Mouse (Mus musculus): ENCODE results near the gene Sec14l1. TPM values are rescaled to one million over a fixed set of nuclear protein-coding genes. Genes with fewer than 3 reads are reported as not detected.

Sec14l1 gene
- polyA plus RNA-seq, 1 experiment, result 49.1 TPM

GRCm38 (mm10) chr11:117174924-117175323 is 60.0 kb downstream of the Sec14l1 start:
- DNase-seq, result peak; percentile 36
- Histone ChIP-seq H3K27ac (ENCODE audit: insufficient read depth, low read depth, low read length) (peak overlapping the region; percentile 2; the same call in 1 of the 2 replicates), H3K4me1 (ENCODE audit: control insufficient read depth, insufficient read depth, low read length) (no peaks in the 10 kb centered on the region), H3K27me3 (replicated peaks; ENCODE audit: control insufficient read depth, insufficient read depth, low read length) (no peaks in the 10 kb centered on the region), H3K4me3 (ENCODE audit: insufficient read depth, low read depth, low read length) (peak overlapping the region; percentile 8; the same call in 1 of the 2 replicates), H3K36me3 (ENCODE audit: control insufficient read depth, insufficient read depth, low read length) (no peaks in the 10 kb centered on the region)
- no peak for TF ChIP-seq CTCF (conservative IDR thresholded peaks at IDR 0.05; ENCODE audit: insufficient read depth, insufficient read length, low read depth, low read length)
- TF ChIP-seq POLR2A (IDR thresholded peaks at IDR 0.05; ENCODE audit: low read depth, low read length), result no peak
- 32% methylated on average over 15 of the region's 15 CpGs for WGBS

DNA sequence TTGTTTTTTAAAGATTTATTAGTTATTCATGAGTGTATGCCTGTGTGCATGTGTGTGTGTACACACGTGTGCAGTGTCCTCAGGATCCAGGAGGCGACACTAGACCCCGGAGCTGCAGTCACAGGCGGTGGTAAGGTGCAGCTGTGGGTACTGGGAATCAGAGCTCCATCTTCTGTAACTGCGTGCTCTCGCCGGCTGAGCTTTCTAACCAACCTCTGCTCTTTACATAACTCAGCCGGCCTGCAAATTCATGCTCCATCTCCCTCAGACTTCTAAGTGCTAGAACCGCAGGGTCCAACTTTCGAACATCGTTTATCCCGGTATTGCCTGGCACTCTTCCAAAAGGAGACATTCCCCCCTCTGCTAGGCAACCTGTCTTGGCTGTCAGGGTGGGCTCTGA is 60.5 kb downstream of the Sec14l1 start:
- Histone ChIP-seq H3K27ac (ENCODE audit: insufficient read depth, low read depth, low read length) (no peak overlapping the region), H3K4me3 (ENCODE audit: insufficient read depth, low read depth, low read length) (no peak overlapping the region), H3K27me3 (replicated peaks; ENCODE audit: control insufficient read depth, insufficient read depth, low read length) (no peaks in the 10 kb centered on the region), H3K36me3 (ENCODE audit: control insufficient read depth, insufficient read depth, low read length) (no peaks in the 10 kb centered on the region), H3K4me1 (ENCODE audit: control insufficient read depth, insufficient read depth, low read length) (no peaks in the 10 kb centered on the region)
- no peak for TF ChIP-seq POLR2A (IDR thresholded peaks at IDR 0.05; ENCODE audit: low read depth, low read length)
- no peak for TF ChIP-seq CTCF (conservative IDR thresholded peaks at IDR 0.05; ENCODE audit: insufficient read depth, insufficient read length, low read depth, low read length)
- DNase-seq, result no peak
- 70% methylated on average over 12 of the region's 12 CpGs for WGBS

- Histone ChIP-seq H3K4me1 (ENCODE audit: control insufficient read depth, insufficient read depth, low read length) (no peaks in the 10 kb centered on the region), H3K36me3 (ENCODE audit: control insufficient read depth, insufficient read depth, low read length) (no peaks in the 10 kb centered on the region), H3K4me3 (ENCODE audit: insufficient read depth, low read depth, low read length) (no peak overlapping the region), H3K27me3 (replicated peaks; ENCODE audit: control insufficient read depth, insufficient read depth, low read length) (no peaks in the 10 kb centered on the region), H3K27ac (ENCODE audit: insufficient read depth, low read depth, low read length) (no peak overlapping the region)
- 32% methylated on average over 5 of the region's 5 CpGs for WGBS
- TF ChIP-seq POLR2A (IDR thresholded peaks at IDR 0.05; ENCODE audit: low read depth, low read length), result no peak
- TF ChIP-seq CTCF (conservative IDR thresholded peaks at IDR 0.05; ENCODE audit: insufficient read depth, insufficient read length, low read depth, low read length), result peak; percentile 51
- DNase-seq, result peak; percentile 35
Measured at GRCm38 (mm10) chr11:117176304-117176703, 61.3 kb downstream of the Sec14l1 start.

GRCm38 (mm10) chr11:117176900-117177299 is 61.9 kb downstream of the Sec14l1 start:
- Histone ChIP-seq H3K27me3 (replicated peaks; ENCODE audit: control insufficient read depth, insufficient read depth, low read length) (no peaks in the 10 kb centered on the region), H3K36me3 (ENCODE audit: control insufficient read depth, insufficient read depth, low read length) (no peaks in the 10 kb centered on the region), H3K4me3 (ENCODE audit: insufficient read depth, low read depth, low read length) (no peak overlapping the region), H3K4me1 (ENCODE audit: control insufficient read depth, insufficient read depth, low read length) (no peaks in the 10 kb centered on the region), H3K27ac (ENCODE audit: insufficient read depth, low read depth, low read length) (no peak overlapping the region)
- TF ChIP-seq CTCF (conservative IDR thresholded peaks at IDR 0.05; ENCODE audit: insufficient read depth, insufficient read length, low read depth, low read length), result no peak
- no peak for DNase-seq
- 76% methylated on average over 5 of the region's 5 CpGs for WGBS

DNA sequence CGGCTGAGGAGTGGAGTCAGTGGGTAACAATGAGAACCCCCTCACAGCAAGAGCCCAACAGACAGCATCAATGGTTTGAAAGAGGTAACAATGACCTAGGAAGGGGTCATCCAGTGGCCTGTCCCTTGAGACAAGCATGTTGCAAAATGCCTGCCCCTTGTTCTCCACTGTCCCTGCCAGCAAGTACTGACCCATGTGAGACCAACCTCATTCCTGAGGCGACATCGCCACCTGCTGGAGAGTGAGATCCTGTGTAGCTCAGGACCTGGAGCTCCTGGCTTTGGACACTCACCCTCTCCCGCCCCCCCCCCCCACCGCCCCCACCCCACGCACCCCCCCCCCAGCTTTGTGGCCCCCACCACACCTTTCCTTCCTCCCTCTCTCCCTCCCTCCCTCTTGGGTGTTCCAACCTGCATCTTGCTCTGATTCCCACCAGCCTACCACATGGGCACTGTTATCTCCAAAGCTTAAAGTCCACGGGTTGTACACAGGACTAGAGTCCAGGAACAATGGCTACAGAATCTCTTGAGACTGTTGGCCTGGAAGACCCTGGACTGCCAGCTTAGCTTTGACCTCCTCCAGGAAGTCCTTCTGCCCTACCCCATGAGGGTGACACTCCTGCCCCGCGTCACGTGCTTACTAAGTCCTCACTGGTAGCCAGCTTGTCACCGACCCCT is 62.5 kb downstream of the Sec14l1 start:
- peak; percentile 93 for DNase-seq
- Histone ChIP-seq H3K4me1 (ENCODE audit: control insufficient read depth, insufficient read depth, low read length) (no peaks in the 10 kb centered on the region), H3K27ac (ENCODE audit: insufficient read depth, low read depth, low read length) (no peak overlapping the region), H3K27me3 (replicated peaks; ENCODE audit: control insufficient read depth, insufficient read depth, low read length) (no peaks in the 10 kb centered on the region), H3K4me3 (ENCODE audit: insufficient read depth, low read depth, low read length) (no peak overlapping the region), H3K36me3 (ENCODE audit: control insufficient read depth, insufficient read depth, low read length) (no peaks in the 10 kb centered on the region)
- 52% methylated on average over 8 of the region's 11 CpGs for WGBS
- peak; percentile 94 for TF ChIP-seq CTCF (conservative IDR thresholded peaks at IDR 0.05; ENCODE audit: insufficient read depth, insufficient read length, low read depth, low read length)
- TF ChIP-seq POLR2A (IDR thresholded peaks at IDR 0.05; ENCODE audit: low read depth, low read length), result no peak

DNA sequence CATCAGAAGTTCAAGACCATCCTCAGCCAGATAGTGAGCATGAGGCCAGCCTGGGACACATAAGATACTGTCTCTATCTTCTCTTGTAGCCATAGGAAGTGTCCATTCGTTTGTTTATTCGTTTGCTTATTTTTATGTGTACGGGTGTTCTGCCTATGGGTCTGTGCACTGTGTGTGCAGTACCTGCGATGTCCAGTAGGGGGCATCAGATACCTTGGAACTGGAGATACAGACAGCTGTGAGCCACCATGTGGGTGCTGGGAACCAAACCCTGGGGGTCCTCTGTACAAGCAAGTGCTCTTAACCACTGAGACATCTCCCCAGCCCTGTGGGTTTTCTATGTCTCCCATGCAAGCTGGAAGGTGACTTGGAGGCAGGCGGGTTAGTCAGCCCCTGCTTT is 64.9 kb downstream of the Sec14l1 start:
- Histone ChIP-seq H3K27me3 (replicated peaks; ENCODE audit: control insufficient read depth, insufficient read depth, low read length) (no peaks in the 10 kb centered on the region), H3K36me3 (ENCODE audit: control insufficient read depth, insufficient read depth, low read length) (no peaks in the 10 kb centered on the region), H3K4me1 (ENCODE audit: control insufficient read depth, insufficient read depth, low read length) (no peaks in the 10 kb centered on the region), H3K4me3 (ENCODE audit: insufficient read depth, low read depth, low read length) (no peak overlapping the region), H3K27ac (ENCODE audit: insufficient read depth, low read depth, low read length) (no peak overlapping the region)
- TF ChIP-seq POLR2A (IDR thresholded peaks at IDR 0.05; ENCODE audit: low read depth, low read length) (no peak), CTCF (conservative IDR thresholded peaks at IDR 0.05; ENCODE audit: insufficient read depth, insufficient read length, low read depth, low read length) (peak; percentile 47)
- DNase-seq, result no peak
- 86% methylated on average over 5 of the region's 5 CpGs for WGBS

DNA sequence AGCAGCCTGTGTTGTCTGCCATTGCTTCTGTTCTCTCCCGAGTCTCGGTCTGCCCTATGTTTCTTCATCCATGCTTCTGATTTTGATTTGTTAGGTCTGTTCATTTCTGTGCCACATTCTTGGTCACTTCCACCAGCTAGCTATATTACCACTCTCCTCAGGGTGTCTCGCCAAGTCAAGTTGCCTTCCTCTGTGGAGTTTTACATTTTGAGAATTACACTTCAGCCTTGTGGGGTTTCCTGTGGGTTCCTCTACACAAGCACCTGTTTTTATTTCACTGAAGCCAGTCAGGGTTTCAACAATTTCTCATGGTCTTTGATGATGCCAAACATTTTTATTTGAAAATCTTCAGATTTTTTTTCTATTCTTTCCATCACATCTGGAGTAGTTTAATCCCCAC is 67.8 kb downstream of the Sec14l1 start:
- Histone ChIP-seq H3K27me3 (replicated peaks; ENCODE audit: control insufficient read depth, insufficient read depth, low read length) (no peaks in the 10 kb centered on the region), H3K4me3 (ENCODE audit: insufficient read depth, low read depth, low read length) (no peak overlapping the region), H3K36me3 (ENCODE audit: control insufficient read depth, insufficient read depth, low read length) (no peaks in the 10 kb centered on the region), H3K4me1 (ENCODE audit: control insufficient read depth, insufficient read depth, low read length) (no peaks in the 10 kb centered on the region), H3K27ac (ENCODE audit: insufficient read depth, low read depth, low read length) (no peak overlapping the region)
- 87% methylated on average over 3 of the region's 3 CpGs for WGBS
- DNase-seq, result no peak
- TF ChIP-seq POLR2A (IDR thresholded peaks at IDR 0.05; ENCODE audit: low read depth, low read length) (no peak), CTCF (conservative IDR thresholded peaks at IDR 0.05; ENCODE audit: insufficient read depth, insufficient read length, low read depth, low read length) (no peak)

Measured in kidney, adult 2 months (tissue).